In genomic region chr17:6019776-6020175, GRCm38 (mm10) we compare ENCODE assay signal across 10 mouse cellular contexts. TPM values are rescaled to one million over a fixed set of nuclear protein-coding genes. Genes with fewer than 3 reads are reported as not detected.
DNase-seq lines count a peak whose midpoint lies in the region; TF ChIP-seq lines count a peak whose summit lies in the region.
"Had no signal": no experiment of that assay in that cellular context is flagged by ENCODE, and none has a peak within 500 bp of the region (broad histone marks: within the 10 kb centered on the region; RNA-seq: fewer than 3 reads in every experiment).

No protein-coding gene starts in this region.

- H3K4me2 ChIP-seq in CH12.LX (ENCODE audit: insufficient read depth, low read depth, poor library complexity, severe bottlenecking): no peak overlapping the region
- H3K4me2 ChIP-seq: embryonic facial prominence, embryonic 15.5 days; liver, embryonic 13.5 days had no signal

- peak; percentile 97 for TF ChIP-seq RAD21 in CH12.LX (IDR thresholded peaks at IDR 0.05; ENCODE audit: low read depth, low read length)

- no peaks in the 10 kb centered on the region for H3K27me3 ChIP-seq in CH12.LX (replicated peaks)
- H3K27me3 ChIP-seq: embryonic facial prominence, embryonic 15.5 days; liver, embryonic 13.5 days had no signal

- dilution Hi-C loops in CH12.LX (cut with MboI; ENCODE audit: extremely low pct_ligation_motif_present, extremely low pct_unique_long_range_greater_than_20kb, low sequenced_read_pairs): no loop called here

- in situ Hi-C loops in CH12.LX (cut with MboI; ENCODE audit: low pct_ligation_motif_present, low pct_unique_long_range_greater_than_20kb, low sequenced_read_pairs): loop anchor here (25.0 kb wide), 1 partner anchor 582 kb away; the partner anchor contains the start of gene Tmem242

- H3K4me1 ChIP-seq in CH12.LX (ENCODE audit: control insufficient read depth in 1 of 2, insufficient read depth in 2 of 2): peaks cover 19 to 50% of the 10 kb centered on the region in 2 experiments
- peaks cover 4% of the 10 kb centered on the region; the same call in 1 of the 2 replicates for H3K4me1 ChIP-seq in embryonic fibroblast, embryonic 13.5 days (ENCODE audit: control insufficient read depth, insufficient read depth, low read length)

- H3K27ac ChIP-seq in CH12.LX (ENCODE audit: insufficient read depth, low read depth): no peak overlapping the region
- H3K27ac ChIP-seq in embryonic fibroblast, embryonic 13.5 days (ENCODE audit: insufficient read depth, low read length): no peak overlapping the region
- H3K27ac ChIP-seq: embryonic facial prominence, embryonic 15.5 days had no signal

- TF ChIP-seq CTCF in CH12.LX (conservative IDR thresholded peaks at IDR 0.05 in 1 of 2, IDR thresholded peaks at IDR 0.05 in 1 of 2; ENCODE audit: low read depth in 2 of 2, low read length in 2 of 2): peak; percentile 92 to 98
- TF ChIP-seq CTCF in embryonic fibroblast, embryonic 13.5 days (IDR thresholded peaks at IDR 0.05; ENCODE audit: borderline replicate concordance, insufficient read depth, low read length): peak; percentile 80; the same call in 1 of the 2 replicates

- no peaks in the 10 kb centered on the region for H3K9me3 ChIP-seq in CH12.LX (replicated peaks; ENCODE audit: low read length)
- H3K9me3 ChIP-seq: embryonic facial prominence, embryonic 15.5 days; liver, embryonic 13.5 days had no signal

- no peak overlapping the region for H3K9ac ChIP-seq in CH12.LX (ENCODE audit: insufficient read depth, low read depth)
- H3K9ac ChIP-seq: embryonic facial prominence, embryonic 15.5 days; liver, embryonic 13.5 days had no signal

- TF ChIP-seq EP300 in CH12.LX (IDR thresholded peaks at IDR 0.05; ENCODE audit: low read length): no peak

- DNase-seq in kidney, adult 9 months: peak; percentile 52
- DNase-seq in kidney, adult 18-20 months: no peak
- peak; percentile 70 for DNase-seq in CH12.LX (ENCODE audit: extremely low read depth)
- DNase-seq in adrenal gland, postnatal 14 days: peak; percentile 78
- peak; percentile 51 for DNase-seq in retina, postnatal 1 day
- no peak for DNase-seq in layer of hippocampus, adult 11-12 months (ENCODE audit: low spot score)
- no peak for DNase-seq in frontal cortex, postnatal 36 days (ENCODE audit: low spot score in 2 of 2)
- DNase-seq: liver, embryonic 13.5 days had no signal

- no peak overlapping the region for H3K4me3 ChIP-seq in CH12.LX (replicated peaks in 1 of 3; ENCODE audit: low read depth in 2 of 3, low read length in 2 of 3, poor library complexity in 1 of 3)
- H3K4me3 ChIP-seq in embryonic fibroblast, embryonic 13.5 days (ENCODE audit: insufficient read depth, low read length): no peak overlapping the region
- H3K4me3 ChIP-seq: embryonic facial prominence, embryonic 15.5 days; liver, embryonic 13.5 days had no signal

- H3K36me3 ChIP-seq in CH12.LX (replicated peaks in 1 of 2; ENCODE audit: control insufficient read depth in 1 of 2, insufficient read depth in 1 of 2, low read length in 1 of 2): peaks cover 5 to 62% of the 10 kb centered on the region in 2 experiments
- H3K36me3 ChIP-seq: embryonic facial prominence, embryonic 15.5 days; liver, embryonic 13.5 days had no signal

- TF ChIP-seq POLR2A in CH12.LX (IDR thresholded peaks at IDR 0.05; ENCODE audit: low read depth, low read length): no peak
- TF ChIP-seq POLR2A in embryonic fibroblast, embryonic 13.5 days (IDR thresholded peaks at IDR 0.05; ENCODE audit: low read depth, low read length): no peak

- H3K79me2 ChIP-seq in CH12.LX (replicated peaks; ENCODE audit: control insufficient read depth, extremely low read depth, insufficient read depth, poor library complexity, severe bottlenecking): no peaks in the 10 kb centered on the region

TF ChIP-seq in CH12.LX, 34 proteins besides CTCF, POLR2A, EP300 and RAD21:
- TF ChIP-seq RCOR1 (conservative IDR thresholded peaks at IDR 0.05; ENCODE audit: low read depth, low read length) (no peak), NELFE (IDR thresholded peaks at IDR 0.05; ENCODE audit: low read depth, low read length) (peak; percentile 29; the same call in 1 of the 2 replicates), JUN (IDR thresholded peaks at IDR 0.05; ENCODE audit: insufficient read depth, low read depth, low read length) (no peak), CHD1 (IDR thresholded peaks at IDR 0.05; ENCODE audit: low read depth, low read length) (no peak), ZC3H11A (IDR thresholded peaks at IDR 0.05; ENCODE audit: low read depth, low read length) (peak; percentile 91), MAZ (IDR thresholded peaks at IDR 0.05; ENCODE audit: low read depth, low read length) (peak; percentile 78), IRF4 (IDR thresholded peaks at IDR 0.05; ENCODE audit: low read depth, low read length) (0 out of 2 replicates have a peak, but pooled peaks have one; percentile 63), ZMIZ1 (IDR thresholded peaks at IDR 0.05; ENCODE audit: low read depth, low read length) (no peak), KAT2A (IDR thresholded peaks at IDR 0.05; ENCODE audit: insufficient replicate concordance, low read length) (no peak), MAFK (IDR thresholded peaks at IDR 0.05; ENCODE audit: insufficient replicate concordance, low read length) (no peak), MAX (IDR thresholded peaks at IDR 0.05; ENCODE audit: low read length) (no peak), HCFC1 (IDR thresholded peaks at IDR 0.05; ENCODE audit: low read depth, low read length) (0 out of 2 replicates have a peak, but pooled peaks have one; percentile 22), SMC3 (IDR thresholded peaks at IDR 0.05; ENCODE audit: low read depth, low read length) (peak; percentile 98), TBP (conservative IDR thresholded peaks at IDR 0.05; ENCODE audit: low read depth, low read length) (no peak), MXI1 (IDR thresholded peaks at IDR 0.05; ENCODE audit: low read depth, low read length) (peak; percentile 38; the same call in 1 of the 2 replicates), PAX5 (IDR thresholded peaks at IDR 0.05; ENCODE audit: low read length) (no peak), ETS1 (conservative IDR thresholded peaks at IDR 0.05; ENCODE audit: low read depth, low read length) (no peak), ZNF384 (IDR thresholded peaks at IDR 0.05; ENCODE audit: low read depth, low read length) (no peak), ZKSCAN1 (IDR thresholded peaks at IDR 0.05; ENCODE audit: borderline replicate concordance, low read depth, low read length) (no peak), TCF12 (IDR thresholded peaks at IDR 0.05; ENCODE audit: low read depth, low read length) (peak; percentile 44; the same call in 1 of the 2 replicates), SIN3A (IDR thresholded peaks at IDR 0.05; ENCODE audit: low read length) (peak; percentile 70; the same call in 1 of the 2 replicates), ELF1 (IDR thresholded peaks at IDR 0.05; ENCODE audit: low read depth, low read length) (no peak; the same call in 1 of the 2 replicates), NRF1 (IDR thresholded peaks at IDR 0.05; ENCODE audit: low read depth, low read length) (no peak)

RNA-seq across cellular contexts. Expression of gene Serac1, which starts 59.8 kb away (rescaled TPM):
- total RNA-seq in CH12.LX (2012; rRNA removed) (2.1 and 2.9 TPM in 2 replicates), CH12.LX (2014; rRNA removed) (1.9 and 2.2 TPM in 2 replicates)
- 2.4 and 2.9 TPM in 2 replicates for polyA plus RNA-seq in CH12.LX (2012; ENCODE audit: insufficient read length, low read depth)
- total RNA-seq in adrenal gland, postnatal 14 days (2021): 7.7 and 8.8 TPM in 2 replicates
- 4.5 and 4.7 TPM in 2 replicates for polyA plus RNA-seq in embryonic fibroblast, embryonic 13.5 days (2011; ENCODE audit: insufficient read length, low read depth, missing spikeins)

RNA-seq across cellular contexts. Expression of gene Gtf2h5, which starts 59.8 kb away (rescaled TPM):
- total RNA-seq in CH12.LX (2012; rRNA removed) (97.8 and 115 TPM in 2 replicates), CH12.LX (2014; rRNA removed) (62.2 and 74.9 TPM in 2 replicates)
- 116 and 117 TPM in 2 replicates for polyA plus RNA-seq in CH12.LX (2012; ENCODE audit: insufficient read length, low read depth)
- total RNA-seq in adrenal gland, postnatal 14 days (2021): 90.4 and 97.5 TPM in 2 replicates
- 69.2 and 75.1 TPM in 2 replicates for polyA plus RNA-seq in embryonic fibroblast, embryonic 13.5 days (2011; ENCODE audit: insufficient read length, low read depth, missing spikeins)

Comparison
In these comparisons a context has a peak if more than half of its experiments do, and no peak if none do; other contexts are left out.
1. DNase-seq: peak in kidney, adult 9 months (single experiment), CH12.LX (single experiment), adrenal gland, postnatal 14 days (single experiment) and retina, postnatal 1 day (single experiment); none in kidney, adult 18-20 months (single experiment), layer of hippocampus, adult 11-12 months (single experiment) and frontal cortex, postnatal 36 days (0 of 2).